Mouse (Mus musculus) brain, embryonic 18.5 days (tissue): ENCODE results near the gene Pdxk.
"Not testable (repeated sequence)": the region's sequence is repeated elsewhere in the genome, so short reads cannot be mapped to it uniquely, and the experiment has no call there.

Experiments used
- DNase-seq: peaks from one replicate; pipeline ENCODE4 v3.0.0-alpha.2; 2012; ENCODE audit warnings: low read depth, low spot score

Gene Pdxk

DNA sequence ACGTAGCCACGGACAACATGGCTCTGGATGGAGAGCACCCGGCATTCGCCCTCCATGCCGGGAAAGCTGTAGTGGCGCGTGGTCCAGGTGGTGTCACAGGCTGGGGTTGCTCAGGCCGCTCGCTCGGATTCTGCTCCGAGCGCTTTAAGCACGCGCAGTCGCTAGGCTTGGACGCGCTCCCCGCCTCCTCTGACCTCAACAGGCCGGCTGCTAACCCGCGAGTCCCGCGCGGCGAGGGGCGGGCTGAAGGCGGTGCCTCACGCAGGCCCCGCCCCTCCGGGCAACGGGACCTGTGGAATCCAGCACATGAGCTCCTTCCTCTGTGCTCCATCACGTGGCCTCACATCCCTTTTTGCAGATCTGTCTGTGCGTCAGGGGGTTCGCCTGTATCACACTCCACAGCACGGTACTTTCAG, at the start of gene Pdxk:
TSS of gene Pdxk (minus strand) at position 184 of the 416 bp plus-strand sequence.
- DNase-seq: peak; percentile 76

DNA sequence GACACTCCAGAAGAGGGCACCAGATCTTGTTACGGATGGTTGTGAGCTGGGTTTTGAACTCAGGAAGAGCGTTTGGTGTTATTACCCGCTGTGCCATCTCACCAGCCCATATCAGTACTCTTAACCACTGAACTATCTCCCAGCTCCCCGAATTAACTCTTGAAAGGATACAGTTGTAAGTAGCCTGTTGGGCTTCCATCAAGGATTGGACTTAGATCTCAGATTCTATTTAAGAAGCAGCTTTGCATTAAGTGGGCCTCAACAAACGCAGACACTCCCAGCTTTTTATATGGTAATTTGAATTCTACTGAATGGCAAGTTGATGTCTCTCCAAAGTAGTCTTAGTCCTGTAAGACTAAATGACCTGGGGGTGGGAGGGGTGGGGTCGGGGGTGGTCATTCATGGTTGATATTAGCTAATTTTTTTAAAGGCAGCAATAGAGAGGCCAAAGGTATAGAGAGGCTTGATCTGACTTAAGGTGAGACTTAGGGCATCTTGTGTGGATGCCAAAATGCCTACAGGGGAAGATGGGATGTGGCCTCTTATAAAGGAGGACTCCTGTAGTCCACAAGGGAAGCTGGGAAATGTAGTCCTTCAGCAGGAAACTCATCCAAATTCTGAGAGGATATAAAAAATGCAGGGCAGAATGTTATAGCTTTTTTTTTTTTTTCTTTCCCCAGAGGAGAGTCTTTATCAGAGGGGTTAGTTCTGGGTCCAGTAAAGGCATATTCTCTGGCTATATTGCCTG, 38.4 kb upstream of the Pdxk start:
- no peak for DNase-seq

DNA sequence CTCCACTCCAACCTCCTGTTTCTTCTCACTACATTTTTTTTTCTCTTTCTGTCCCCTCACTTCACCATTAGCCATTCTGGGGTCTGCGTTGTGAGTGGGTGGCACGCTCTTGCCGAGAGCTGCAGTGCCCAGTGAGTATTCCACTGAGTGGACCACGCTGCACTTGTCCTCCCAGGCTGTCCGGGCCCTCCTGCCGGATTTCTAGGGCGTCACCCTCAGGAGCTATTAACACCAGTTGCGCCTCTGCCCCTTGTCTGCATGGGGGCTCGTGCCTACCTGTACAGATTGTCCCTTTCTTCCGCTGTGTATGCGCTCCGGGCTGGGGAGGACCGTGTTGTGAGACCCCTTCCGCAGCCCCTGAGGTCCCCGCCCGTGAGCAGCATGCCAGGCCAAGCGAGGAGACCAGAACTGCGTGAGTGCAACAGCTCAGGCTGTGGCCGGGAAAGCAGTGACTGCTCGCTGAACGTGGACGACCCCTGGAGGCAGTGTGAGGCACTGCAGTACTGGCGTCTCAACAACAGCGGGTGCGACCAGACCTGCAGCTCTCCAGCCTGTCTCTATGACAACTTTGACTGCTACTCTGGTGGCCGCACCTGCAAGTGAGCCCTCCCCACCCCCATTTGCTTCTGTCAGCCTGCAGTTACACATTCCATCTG, 22.8 kb upstream of the Pdxk start:
- DNase-seq: no peak

GRCm38 (mm10) chr10:78486871-78487270, 22.1 kb upstream of the Pdxk start:
- no peak for DNase-seq

DNA sequence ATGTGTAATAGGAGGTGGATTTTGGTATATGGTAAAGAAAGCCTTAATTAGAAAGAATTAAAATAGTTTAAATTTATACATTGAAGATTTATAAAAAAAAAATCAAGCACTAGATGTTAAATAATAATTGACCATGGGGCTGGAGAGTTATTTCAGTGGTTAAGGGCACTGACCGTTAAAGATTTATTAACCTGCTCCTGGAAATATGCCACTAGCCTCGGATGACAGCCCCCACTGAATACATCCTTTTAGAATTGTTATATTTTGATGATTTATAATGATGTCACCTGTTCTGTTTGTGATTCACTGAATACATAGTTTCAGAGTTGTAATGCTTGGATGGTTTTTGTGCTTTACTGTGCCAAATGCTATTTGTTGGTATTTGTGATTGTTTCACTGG, 20.6 kb upstream of the Pdxk start:
- DNase-seq: not testable (repeated sequence)

- no peak for DNase-seq
These were observed 17.2 kb upstream of the Pdxk start for GRCm38 (mm10) chr10:78481928-78482499.

GRCm38 (mm10) chr10:78480954-78481927, 16.5 kb upstream of the Pdxk start:
- DNase-seq: no peak

- no peak for DNase-seq
These were observed 12.0 kb upstream of the Pdxk start for GRCm38 (mm10) chr10:78476821-78477220.

DNA sequence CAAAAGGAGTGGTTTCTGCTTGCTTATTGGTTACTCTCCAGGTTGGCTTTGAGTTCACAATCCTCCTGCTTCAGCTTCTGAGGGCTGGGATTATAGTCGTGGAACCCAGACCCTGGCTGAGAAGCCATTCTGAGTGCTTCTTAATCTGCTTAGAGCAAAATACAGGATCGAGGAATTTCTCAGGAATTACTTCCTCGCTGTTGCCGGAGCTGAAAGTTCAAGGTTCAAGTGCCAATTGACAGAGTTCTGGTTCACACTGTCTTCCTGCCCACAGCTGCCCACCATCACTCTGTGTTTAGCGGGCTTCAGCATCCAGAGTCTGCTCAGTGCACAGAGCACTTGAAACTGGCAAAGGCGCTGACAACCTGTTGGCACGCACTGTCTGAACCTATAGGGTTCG, 10.0 kb upstream of the Pdxk start:
- no peak for DNase-seq

- DNase-seq: no peak
These were observed 8.7 kb upstream of the Pdxk start for GRCm38 (mm10) chr10:78473434-78473833.

GRCm38 (mm10) chr10:78472046-78472445, 7.3 kb upstream of the Pdxk start:
- DNase-seq: no peak

DNA sequence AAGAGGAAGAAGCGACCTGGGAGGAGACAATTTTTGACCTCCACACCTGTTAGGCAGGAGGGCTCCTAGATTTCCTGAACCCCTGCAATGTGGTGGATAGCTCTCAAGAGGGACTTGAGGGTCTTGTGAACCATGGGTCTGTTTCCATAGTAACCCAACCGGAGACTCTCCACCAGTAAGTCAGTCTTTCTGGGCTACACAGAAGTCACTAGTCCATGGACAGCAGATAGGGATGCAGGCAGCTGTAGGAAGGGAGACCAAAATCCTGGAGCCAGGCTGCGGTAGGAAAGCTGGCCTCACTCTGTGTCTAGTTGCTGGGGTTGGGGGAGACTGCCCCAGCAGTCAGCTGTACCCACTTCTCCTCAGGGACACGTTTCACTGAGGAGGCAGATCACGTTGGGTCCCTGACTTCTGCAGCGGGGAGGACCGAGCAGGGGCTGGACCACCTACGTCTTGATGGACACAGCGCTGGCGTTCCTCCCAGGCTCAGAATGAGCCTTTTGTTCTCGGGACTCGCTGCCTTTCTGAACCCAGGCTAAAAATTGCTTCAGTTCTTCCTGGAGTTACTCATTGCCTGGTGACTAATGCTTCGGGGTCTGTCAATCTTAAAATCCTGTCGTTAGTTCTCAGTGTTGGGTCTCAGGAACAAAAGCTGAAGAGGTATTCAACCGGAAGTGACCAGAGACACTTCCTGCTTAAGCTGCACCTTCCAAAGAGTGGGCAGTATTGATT, 6.0 kb upstream of the Pdxk start:
- no peak for DNase-seq

GRCm38 (mm10) chr10:78467761-78468310, 3.1 kb upstream of the Pdxk start:
- no peak for DNase-seq

DNA sequence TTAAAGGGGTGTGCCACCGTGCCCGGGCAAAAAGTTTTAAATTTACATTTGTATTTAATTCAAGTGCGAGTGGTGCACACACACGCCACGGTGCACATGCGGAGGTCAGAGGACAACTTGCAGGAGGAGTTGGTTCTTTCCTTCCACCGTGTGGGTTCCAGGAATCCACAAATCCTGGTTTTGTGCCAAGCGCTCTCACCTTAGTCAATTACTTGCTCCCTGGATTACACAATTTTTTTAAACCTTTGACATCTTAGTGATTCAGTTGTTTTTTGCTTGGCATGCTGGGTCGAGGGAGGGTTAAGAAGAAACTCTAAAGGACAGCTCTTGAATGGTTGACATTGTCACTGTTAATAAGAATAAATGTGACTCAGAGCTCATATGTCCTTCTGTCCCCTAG, 1.9 kb upstream of the Pdxk start:
- DNase-seq: no peak

DNA sequence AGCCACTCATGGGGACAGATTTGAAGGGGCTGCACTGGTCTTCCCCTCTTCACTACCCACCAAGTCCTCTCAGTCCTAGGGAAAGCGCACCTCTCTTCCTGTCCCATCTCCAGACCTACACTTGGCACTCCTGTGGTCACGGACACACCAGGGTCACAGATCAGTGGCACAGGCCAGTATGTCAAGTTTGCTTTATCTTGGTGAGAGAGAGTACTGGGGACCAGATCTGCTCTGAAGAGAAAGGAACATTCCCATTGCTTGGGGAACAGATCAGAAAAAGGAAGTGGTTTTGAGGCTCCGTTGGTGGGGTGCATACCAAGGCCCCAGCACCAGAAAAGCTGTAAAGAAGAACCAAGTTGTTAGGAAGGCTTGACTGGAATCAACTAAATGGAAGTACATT, 697 bp upstream of the Pdxk start:
- DNase-seq: no peak

DNA sequence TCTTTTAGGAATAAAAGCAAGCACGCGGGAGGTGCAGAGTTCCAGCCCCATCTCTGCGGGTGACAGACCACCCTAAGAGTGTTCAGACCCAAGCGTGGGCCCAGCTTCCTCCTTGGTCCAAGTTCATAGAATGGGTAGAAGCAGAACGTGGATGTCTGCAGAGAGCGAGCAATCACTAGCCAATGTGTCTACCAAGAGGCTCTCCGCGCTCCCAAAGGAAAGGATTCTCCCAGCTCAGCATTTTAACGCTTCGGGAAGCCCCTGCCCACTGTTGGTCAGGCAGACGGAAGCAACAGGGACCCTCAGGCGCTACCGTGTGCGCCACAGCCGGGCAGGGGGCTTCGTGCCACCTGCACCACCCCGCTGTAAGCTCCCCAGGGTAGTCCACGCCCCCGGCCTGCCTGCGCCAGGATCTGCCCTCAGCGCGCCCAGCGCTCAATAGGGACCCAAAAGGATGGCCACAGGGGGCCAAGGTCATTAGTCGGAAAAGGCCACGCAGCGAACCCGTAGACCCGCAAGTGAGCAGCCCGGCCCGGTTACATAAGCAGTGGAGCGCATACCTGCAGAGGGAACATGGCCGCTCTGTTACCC, 479 bp downstream of the Pdxk start:
- no peak for DNase-seq

DNA sequence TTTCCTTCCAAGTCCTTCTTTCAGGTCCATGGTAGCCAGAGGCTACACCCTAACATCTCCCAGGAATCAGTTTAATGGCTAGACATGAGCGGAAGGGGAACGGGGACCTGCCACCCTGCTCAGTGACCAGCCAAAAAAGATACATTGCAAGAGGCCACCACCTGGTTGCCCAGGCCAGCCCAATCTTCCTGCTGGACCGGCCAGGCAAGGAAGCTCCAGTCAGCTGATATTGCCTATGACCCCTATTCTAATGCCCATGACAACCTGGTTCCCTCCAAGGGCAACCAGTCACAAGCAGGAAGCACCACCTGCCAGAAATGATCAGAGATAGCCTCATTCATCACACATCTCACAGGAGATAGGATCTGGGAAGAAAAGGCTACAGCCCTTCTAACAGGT, 1.0 kb downstream of the Pdxk start:
- DNase-seq: no peak

- no peak for DNase-seq
These were observed 1.6 kb downstream of the Pdxk start for GRCm38 (mm10) chr10:78462945-78463768.

DNA sequence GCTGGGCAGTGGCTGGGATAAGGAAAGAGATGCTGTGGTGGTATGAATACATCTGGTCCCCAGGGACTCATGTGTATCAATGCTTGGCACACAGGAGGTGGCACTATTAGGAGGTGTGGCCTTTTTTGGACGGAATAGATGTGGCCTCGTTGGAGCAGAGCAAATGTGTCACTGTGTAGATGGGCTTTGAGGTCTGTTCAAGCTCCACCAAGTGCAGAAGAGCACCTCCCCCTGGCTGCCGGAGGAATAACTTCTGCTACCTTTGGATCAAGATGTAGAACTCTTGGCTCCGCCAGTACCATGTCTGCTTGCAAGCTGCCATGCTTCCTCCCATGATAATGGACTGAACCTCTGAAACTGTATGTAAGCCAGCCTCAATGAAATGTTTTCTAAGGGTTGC, 3.0 kb downstream of the Pdxk start:
- no peak for DNase-seq

- no peak for DNase-seq
These were observed 4.3 kb downstream of the Pdxk start for GRCm38 (mm10) chr10:78460463-78460862.
